Mouse (Mus musculus): ENCODE data around the gene AI837181. TPM values are rescaled to one million over a fixed set of nuclear protein-coding genes. Genes with fewer than 3 reads are reported as not detected.
A peak's percentile ranks its signal among the peaks of the same experiment; 100 is the strongest.

The AI837181 gene
- polyA plus RNA-seq, 1 experiment from 2014 or later: 60.3 TPM

DNA sequence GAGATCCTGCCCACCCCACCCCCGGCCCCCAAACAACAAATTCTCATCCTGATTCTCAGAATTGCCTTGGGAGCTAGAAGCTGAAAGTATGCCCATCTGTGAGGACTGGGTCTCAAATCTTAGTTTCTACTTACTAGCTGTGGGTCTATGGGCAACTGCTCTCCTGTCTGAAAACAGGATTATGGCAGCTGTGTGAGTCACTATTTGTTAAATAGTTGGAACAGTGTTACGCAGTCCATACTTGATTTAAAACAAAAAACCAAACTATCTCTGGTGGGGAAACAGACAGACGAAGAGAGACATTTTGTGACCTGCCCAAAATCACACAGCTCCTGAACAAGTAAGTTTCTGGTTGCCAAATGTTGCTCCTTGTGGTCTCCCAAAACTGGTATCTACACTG lies 24.7 kb downstream of the AI837181 start:
- Histone ChIP-seq H3K27ac (replicated peaks) (no peak overlapping the region), H3K9me3 (no peaks in the 10 kb centered on the region), H3K4me1 (peaks cover 15% of the 10 kb centered on the region), H3K27me3 (peaks cover 73% of the 10 kb centered on the region), H3K9ac (replicated peaks) (no peak overlapping the region), H3K4me3 (no peak overlapping the region), H3K4me2 (replicated peaks) (no peak overlapping the region), H3K36me3 (peaks cover 10% of the 10 kb centered on the region; the same call in 1 of the 2 replicates)
- 86% methylated on average over 3 of the region's 3 CpGs for WGBS
- no peak for ATAC-seq (ENCODE audit: low FRiP score, low read depth)

DNA sequence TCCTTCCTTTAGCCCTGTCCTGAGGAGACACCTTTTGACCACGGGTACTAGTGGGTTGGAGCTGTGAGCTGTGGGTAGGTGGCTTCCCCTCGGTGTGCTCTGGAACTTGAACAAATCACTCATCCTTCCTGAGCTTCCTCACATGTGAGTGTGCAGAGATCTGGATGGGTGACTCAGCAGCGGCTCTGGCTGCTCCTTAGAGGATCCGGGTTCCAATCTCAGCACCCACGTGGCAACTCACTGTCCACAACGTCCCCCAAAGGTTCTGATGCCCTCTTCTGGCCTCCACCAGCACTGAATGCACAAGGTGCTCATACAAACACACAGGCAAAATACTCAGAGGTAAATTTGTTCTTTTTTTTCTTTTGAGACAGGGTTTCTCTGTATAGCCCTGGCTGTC lies 26.8 kb downstream of the AI837181 start:
- Histone ChIP-seq H3K36me3 (peaks cover 10% of the 10 kb centered on the region; the same call in 1 of the 2 replicates), H3K9ac (replicated peaks) (no peak overlapping the region), H3K4me1 (peaks cover 33% of the 10 kb centered on the region), H3K4me3 (no peak overlapping the region), H3K27ac (replicated peaks) (no peak overlapping the region), H3K9me3 (no peaks in the 10 kb centered on the region), H3K27me3 (peaks cover 52% of the 10 kb centered on the region), H3K4me2 (replicated peaks) (no peak overlapping the region)
- no peak for ATAC-seq (ENCODE audit: low FRiP score, low read depth)
- WGBS: 79% methylated on average over 6 of the region's 6 CpGs

DNA sequence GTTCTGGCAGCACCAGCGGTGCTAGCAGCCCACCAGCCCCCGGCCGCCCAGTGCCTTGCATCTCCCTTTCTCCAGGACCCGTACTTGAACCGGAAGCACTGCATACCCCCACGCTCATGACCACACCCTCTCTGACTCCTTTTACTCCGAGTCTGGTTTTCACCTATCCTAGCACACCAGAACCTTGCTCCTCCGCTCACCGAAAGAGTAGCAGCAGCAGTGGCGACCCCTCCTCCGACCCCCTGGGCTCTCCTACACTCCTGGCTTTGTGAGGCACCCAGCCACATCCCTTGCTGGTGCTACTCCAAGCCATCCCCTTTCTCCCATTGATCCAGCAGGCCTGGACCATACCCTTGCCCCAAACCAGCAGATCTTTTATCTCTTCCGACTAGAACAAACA lies 30.1 kb downstream of the AI837181 start:
- 87% methylated on average over 12 of the region's 12 CpGs for WGBS
- Histone ChIP-seq H3K4me2 (replicated peaks) (peak overlapping the region; percentile 98), H3K9me3 (no peaks in the 10 kb centered on the region), H3K9ac (replicated peaks) (no peak overlapping the region), H3K36me3 (peaks cover 10% of the 10 kb centered on the region; the same call in 1 of the 2 replicates), H3K4me3 (no peak overlapping the region), H3K4me1 (peaks cover 31% of the 10 kb centered on the region), H3K27ac (replicated peaks) (no peak overlapping the region), H3K27me3 (peaks cover 34% of the 10 kb centered on the region)
- no peak for ATAC-seq (ENCODE audit: low FRiP score, low read depth)

DNA sequence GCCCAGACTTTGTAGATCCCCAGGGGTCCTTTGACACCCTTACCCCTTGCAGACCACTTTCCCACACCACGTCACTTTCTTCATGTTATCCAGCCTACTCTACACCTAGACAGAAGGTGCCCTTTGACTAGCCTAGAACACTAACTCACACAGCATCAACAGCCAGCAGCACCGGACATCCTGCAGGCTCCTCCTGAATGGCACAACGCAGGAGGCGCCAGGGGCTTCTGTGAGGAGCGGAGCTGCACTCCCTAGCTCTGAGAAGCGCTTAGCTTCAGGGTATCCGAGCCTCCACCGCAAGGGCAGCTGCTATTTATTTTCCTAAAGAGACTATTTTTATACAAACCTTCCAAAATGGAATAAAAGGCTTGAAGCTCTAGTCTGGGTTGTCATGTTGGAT lies 30.6 kb downstream of the AI837181 start:
- peaks cover 10% of the 10 kb centered on the region; the same call in 1 of the 2 replicates for H3K36me3 ChIP-seq
- H3K27ac ChIP-seq (replicated peaks): no peak overlapping the region
- H3K4me2 ChIP-seq (replicated peaks): peak overlapping the region; percentile 98
- WGBS: 61% methylated on average over 8 of the region's 8 CpGs
- peaks cover 32% of the 10 kb centered on the region for H3K4me1 ChIP-seq
- no peaks in the 10 kb centered on the region for H3K9me3 ChIP-seq
- peak overlapping the region; percentile 72 for H3K4me3 ChIP-seq
- peak overlapping the region; percentile 83; the same call in 1 of the 2 replicates for H3K9ac ChIP-seq (replicated peaks)
- no peak for ATAC-seq (ENCODE audit: low FRiP score, low read depth)
- H3K27me3 ChIP-seq: peaks cover 29% of the 10 kb centered on the region

DNA sequence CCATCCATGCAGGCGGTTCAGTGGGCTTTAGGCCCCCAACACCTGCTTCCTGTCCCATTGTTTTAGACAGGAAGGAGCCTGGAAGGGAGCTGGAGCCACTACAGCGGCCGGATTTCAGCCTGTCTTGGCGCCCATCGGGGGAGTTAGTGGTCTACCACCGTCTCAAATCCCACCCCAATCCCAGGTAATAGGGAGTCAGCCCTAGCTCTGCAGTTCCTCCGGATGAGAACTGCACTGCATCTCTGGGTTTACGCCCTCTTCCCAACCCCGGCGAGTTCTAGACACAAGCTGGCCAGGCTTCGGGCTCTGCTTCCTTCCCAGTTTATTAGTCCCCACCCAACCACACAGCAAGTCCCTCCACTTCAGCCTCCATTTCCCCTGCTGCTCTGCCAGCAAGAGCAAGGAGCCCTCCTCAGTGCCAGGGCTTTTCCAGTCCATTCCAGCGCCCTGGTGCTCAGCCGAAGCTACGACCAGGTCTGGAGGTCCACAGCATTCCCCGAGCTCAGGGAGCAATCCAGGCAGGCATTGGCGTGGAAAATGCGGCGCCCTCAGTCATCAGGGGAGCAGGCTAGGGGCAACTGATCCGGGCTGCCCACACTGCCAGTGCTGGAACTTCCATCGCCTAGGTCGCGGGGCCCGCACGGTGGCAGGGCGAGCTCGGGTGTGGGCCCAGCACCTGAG lies 31.4 kb downstream of the AI837181 start:
- ATAC-seq (ENCODE audit: low FRiP score, low read depth): no peak
- peaks cover 21% of the 10 kb centered on the region for H3K27me3 ChIP-seq
- peak overlapping the region; percentile 98 for H3K4me2 ChIP-seq (replicated peaks)
- H3K4me3 ChIP-seq: peak overlapping the region; percentile 72
- H3K9ac ChIP-seq (replicated peaks): peak overlapping the region; percentile 83
- H3K36me3 ChIP-seq: peaks cover 10% of the 10 kb centered on the region; the same call in 1 of the 2 replicates
- no peaks in the 10 kb centered on the region for H3K9me3 ChIP-seq
- peak overlapping the region; percentile 87 for H3K27ac ChIP-seq (replicated peaks)
- 3% methylated on average over 26 of the region's 26 CpGs for WGBS
- H3K4me1 ChIP-seq: peaks cover 38% of the 10 kb centered on the region

DNA sequence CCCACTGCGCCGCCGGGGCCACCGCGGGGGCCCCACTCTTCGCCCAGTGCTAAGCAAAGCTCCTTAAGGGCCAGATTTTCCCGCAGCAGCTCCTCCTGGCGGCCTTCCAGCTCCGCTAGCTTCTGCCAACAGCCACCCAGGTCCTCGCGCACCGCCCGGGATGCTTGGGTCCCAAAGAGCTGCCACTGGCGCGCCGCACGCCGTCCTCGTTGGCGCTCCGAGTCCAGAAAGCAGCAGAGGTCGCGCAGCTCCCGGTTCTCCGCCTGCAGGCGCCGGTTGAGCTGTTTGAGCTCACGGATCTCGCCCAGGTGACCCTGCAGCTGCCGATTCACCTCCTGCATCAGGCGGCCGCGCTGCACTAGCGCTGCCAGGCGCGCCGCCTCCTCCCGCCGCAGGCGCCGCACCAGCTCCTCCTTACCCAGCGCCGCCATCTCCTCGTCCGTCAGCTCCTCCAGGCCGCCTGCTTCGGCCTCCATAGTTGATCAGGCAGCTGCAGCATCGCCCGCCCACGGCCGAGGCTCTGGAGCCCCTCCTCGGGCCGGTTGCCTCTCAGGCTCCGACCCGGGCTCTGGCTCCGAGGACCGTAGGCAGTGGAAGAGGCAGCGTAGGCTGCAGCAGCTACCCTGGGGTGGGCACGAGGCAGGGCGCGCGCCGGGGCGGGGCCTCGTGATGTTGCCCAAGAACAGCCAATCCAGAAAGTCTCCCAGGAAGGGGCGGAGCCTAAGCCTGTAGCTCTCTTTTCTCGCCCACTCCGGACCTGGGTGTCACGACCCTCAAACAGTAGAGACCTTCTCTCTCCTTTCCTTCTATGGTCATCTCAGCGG lies 32.2 kb downstream of the AI837181 start:
- peak overlapping the region; percentile 83 for H3K9ac ChIP-seq (replicated peaks)
- peaks cover 15% of the 10 kb centered on the region for H3K27me3 ChIP-seq
- peaks cover 10% of the 10 kb centered on the region; the same call in 1 of the 2 replicates for H3K36me3 ChIP-seq
- H3K27ac ChIP-seq (replicated peaks): peak overlapping the region; percentile 87
- peak overlapping the region; percentile 72 for H3K4me3 ChIP-seq
- H3K4me2 ChIP-seq (replicated peaks): peak overlapping the region; percentile 98
- H3K9me3 ChIP-seq: no peaks in the 10 kb centered on the region
- under 1% methylated on average over 70 of the region's 70 CpGs for WGBS
- peaks cover 43% of the 10 kb centered on the region for H3K4me1 ChIP-seq
- peak; percentile 93 for ATAC-seq (ENCODE audit: low FRiP score, low read depth)

DNA sequence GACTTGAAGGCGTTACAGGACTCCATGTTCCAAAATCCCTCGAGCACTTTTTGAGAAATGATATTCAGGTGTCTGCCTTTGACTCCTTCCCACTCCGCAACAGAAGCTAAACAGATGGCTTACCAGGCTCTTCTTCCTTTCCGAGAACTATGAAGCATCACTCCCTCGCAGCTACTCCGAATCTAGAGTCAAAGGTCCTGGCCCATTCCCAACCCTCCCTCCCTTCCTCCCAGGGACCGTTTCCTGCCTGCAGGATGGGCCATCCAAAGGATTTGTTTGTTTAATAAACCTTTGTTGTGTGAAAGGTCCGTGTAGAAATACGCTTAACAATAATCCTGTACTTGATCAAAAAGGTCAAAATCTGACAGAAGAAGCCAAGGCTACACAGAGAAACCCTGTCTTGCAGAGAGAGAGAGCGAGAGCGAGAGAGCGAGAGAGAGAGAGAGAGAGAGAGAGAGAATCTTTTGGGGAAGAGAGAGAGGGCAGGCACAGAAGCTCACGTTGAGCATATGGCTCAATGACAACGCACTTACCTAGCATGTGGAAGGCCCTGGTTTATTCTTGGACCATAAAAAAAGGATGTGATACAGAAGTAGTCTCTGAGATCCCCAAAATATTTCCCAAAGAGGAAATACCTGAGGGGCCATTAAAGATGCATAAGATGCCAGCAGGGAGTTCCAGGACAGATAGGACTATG lies 33.0 kb downstream of the AI837181 start, which contains the start of gene Ccdc85b:
Ccdc85b (minus strand) TSS at position 149 of the 697 bp plus-strand sequence.
- peaks cover 15% of the 10 kb centered on the region for H3K27me3 ChIP-seq
- WGBS: 16% methylated on average over 14 of the region's 14 CpGs
- peak within 1 kb of the TSS; percentile 87 for H3K27ac ChIP-seq (replicated peaks)
- peaks cover 16% of the 10 kb centered on the region for H3K36me3 ChIP-seq
- no peak for ATAC-seq (ENCODE audit: low FRiP score, low read depth)
- no peaks in the 10 kb centered on the region for H3K9me3 ChIP-seq
- peak within 1 kb of the TSS; percentile 83 for H3K9ac ChIP-seq (replicated peaks)
- peaks cover 43% of the 10 kb centered on the region for H3K4me1 ChIP-seq
- H3K4me3 ChIP-seq: peak within 1 kb of the TSS; percentile 72
- peak within 1 kb of the TSS; percentile 98 for H3K4me2 ChIP-seq (replicated peaks)

DNA sequence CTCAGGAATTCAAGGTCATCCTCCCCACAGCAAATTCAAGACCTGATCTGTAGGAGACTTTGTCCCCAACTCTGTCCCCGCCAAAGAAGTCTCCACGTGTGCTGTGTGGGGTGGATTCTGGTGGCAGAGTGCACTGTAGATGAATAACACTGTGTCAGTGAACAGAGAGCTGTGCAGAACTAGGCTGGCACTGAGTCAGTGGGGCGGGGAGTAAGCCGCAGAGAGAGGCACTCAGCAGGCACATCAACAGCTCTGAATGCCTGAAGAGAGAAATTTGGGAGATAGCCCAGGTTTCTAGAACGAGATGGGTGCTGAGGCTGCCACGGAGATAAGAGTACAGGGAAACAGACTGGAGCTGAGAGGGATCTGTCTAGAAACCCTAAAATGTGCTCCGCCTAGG lies 34.1 kb downstream of the AI837181 start:
- Histone ChIP-seq H3K4me3 (no peak overlapping the region), H3K9me3 (no peaks in the 10 kb centered on the region), H3K9ac (replicated peaks) (no peak overlapping the region), H3K36me3 (peaks cover 19% of the 10 kb centered on the region), H3K27me3 (peaks cover 15% of the 10 kb centered on the region), H3K4me2 (replicated peaks) (no peak overlapping the region), H3K27ac (replicated peaks) (no peak overlapping the region), H3K4me1 (peaks cover 47% of the 10 kb centered on the region)
- no peak for ATAC-seq (ENCODE audit: low FRiP score, low read depth)
- 73% methylated on average over 7 of the region's 7 CpGs for WGBS

DNA sequence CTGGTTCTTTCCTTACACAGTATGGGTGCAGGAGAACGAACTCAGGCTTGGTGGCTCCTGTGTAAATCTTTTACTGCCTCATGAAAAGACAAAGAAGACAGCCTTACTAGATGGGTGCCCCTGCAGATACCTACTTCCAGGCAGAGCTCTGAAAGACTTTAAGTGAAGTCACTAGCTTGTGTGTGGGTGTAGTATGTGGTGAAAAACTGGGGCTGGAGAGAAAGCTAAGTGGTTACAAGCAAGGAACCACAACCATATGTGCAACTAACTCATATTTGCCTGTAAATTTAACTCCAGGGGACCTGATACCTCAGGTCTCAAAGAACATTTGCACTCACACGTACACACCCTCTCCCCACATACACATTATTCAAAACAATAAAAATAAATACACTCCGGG lies 35.0 kb downstream of the AI837181 start:
- no peaks in the 10 kb centered on the region for H3K9me3 ChIP-seq
- peaks cover 53% of the 10 kb centered on the region for H3K4me1 ChIP-seq
- H3K4me3 ChIP-seq: peak overlapping the region; percentile 81
- peaks cover 16% of the 10 kb centered on the region for H3K36me3 ChIP-seq
- H3K9ac ChIP-seq (replicated peaks): peak overlapping the region; percentile 82
- peaks cover 15% of the 10 kb centered on the region for H3K27me3 ChIP-seq
- peak overlapping the region; percentile 98 for H3K4me2 ChIP-seq (replicated peaks)
- peak overlapping the region; percentile 73 for H3K27ac ChIP-seq (replicated peaks)
- ATAC-seq (ENCODE audit: low FRiP score, low read depth): no peak
- 28% methylated on average over 3 of the region's 3 CpGs for WGBS

DNA sequence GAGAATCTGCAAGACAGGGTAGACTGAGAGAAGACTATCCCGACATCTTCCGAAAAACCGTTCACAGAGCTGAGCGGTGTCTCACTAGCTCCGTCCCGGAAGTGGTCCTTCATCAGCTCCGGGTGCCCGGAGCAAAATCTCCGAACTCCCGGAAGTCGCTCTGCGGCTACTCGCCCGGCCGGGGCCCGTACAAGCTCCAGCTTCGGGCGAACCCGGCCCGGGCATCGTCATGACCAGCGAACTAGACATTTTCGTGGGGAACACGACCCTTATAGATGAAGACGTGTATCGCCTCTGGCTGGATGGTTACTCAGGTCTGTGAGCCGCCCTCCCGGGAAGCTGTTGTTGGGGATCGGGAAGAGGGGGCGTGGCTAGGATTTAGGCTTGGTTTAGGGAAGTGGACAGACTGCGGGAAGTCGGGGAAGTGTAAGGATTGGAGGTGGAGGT lies 35.5 kb downstream of the AI837181 start, which contains the start of gene Fibp:
Fibp (plus strand) TSS at position 151 of the 447 bp plus-strand sequence.
- Histone ChIP-seq H3K4me2 (replicated peaks) (peak within 1 kb of the TSS; percentile 98), H3K4me3 (peak within 1 kb of the TSS; percentile 81), H3K9ac (replicated peaks) (peak within 1 kb of the TSS; percentile 82), H3K36me3 (peaks cover 22% of the 10 kb centered on the region), H3K9me3 (no peaks in the 10 kb centered on the region), H3K27me3 (peaks cover 15% of the 10 kb centered on the region), H3K4me1 (peaks cover 47% of the 10 kb centered on the region), H3K27ac (replicated peaks) (peak within 1 kb of the TSS; percentile 73)
- peak; percentile 57 for ATAC-seq (ENCODE audit: low FRiP score, low read depth)
- WGBS: under 1% methylated on average over 32 of the region's 32 CpGs

DNA sequence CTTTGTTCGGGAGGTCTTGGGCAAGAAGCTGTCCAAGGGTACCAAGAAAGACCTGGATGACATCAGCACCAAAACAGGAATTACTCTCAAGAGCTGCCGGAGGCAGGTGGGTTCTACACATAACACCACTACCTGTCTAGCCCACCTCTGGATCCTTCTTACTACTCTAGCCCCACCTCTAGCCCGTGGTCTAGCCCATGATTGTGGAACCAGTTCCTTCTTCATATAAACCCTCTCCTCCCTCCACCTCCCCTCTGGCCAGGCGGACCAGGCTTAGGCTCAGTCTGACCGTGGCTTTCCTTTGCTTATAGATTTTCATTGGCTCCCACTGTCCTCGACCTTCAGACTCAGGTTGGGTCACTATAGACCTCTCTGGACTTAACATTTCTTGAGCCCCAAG lies 36.5 kb downstream of the AI837181 start:
- Histone ChIP-seq H3K4me2 (replicated peaks) (peak overlapping the region; percentile 98), H3K9me3 (no peaks in the 10 kb centered on the region), H3K27me3 (peaks cover 15% of the 10 kb centered on the region), H3K4me3 (peak overlapping the region; percentile 81), H3K9ac (replicated peaks) (peak overlapping the region; percentile 82; the same call in 1 of the 2 replicates), H3K36me3 (peaks cover 31% of the 10 kb centered on the region), H3K4me1 (peaks cover 37% of the 10 kb centered on the region), H3K27ac (replicated peaks) (no peak overlapping the region)
- WGBS: 88% methylated on average over 6 of the region's 6 CpGs
- no peak for ATAC-seq (ENCODE audit: low FRiP score, low read depth)

Measured in midbrain, embryonic 12.5 days (tissue).